Mouse (Mus musculus) small intestine, adult 2 months (tissue): ENCODE data around the gene Samd4b.

Source experiments
- CTCF ChIP-seq: fragments of 200-500 bp; IDR thresholded peaks from 2 replicates; pipeline ENCODE4 v1.5.1; 2012; ENCODE audit warnings: low read depth, mild to moderate bottlenecking, control low read depth, inconsistent platforms, low read length, moderate library complexity, mixed read lengths; ENCODE audit not compliant: insufficient replicate concordance, insufficient read length; ENCODE audit errors: extremely low read depth
- POLR2A ChIP-seq: fragments of 200-500 bp; IDR thresholded peaks from 2 replicates; pipeline ENCODE4 v1.6.1; 2012; ENCODE audit warnings: low read depth, mild to moderate bottlenecking, control low read depth, inconsistent platforms, low read length, moderate library complexity

DNA sequence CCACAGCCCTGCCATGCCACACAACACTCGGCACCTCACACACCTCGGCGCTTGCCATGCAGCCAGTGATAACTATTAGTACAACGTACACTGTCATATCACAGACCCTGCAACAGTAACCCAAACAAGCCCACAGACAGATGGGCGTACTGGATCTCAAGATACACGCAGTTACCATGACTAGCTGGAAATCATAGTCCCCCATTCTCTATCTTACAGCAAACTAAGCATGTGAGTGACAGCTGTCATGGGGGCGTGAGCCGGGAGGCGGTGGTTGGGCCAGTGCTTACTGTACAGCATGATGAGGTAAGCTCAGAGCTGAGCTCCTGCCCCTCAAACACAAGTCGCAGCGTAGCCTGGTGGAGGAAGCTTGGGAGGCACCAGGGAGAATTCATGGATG lies 22.3 kb downstream of the Samd4b start:
- TF ChIP-seq CTCF (no peak), POLR2A (no peak)
